Mouse (Mus musculus): ENCODE results near the gene Prss57. TPM values are rescaled to one million over a fixed set of nuclear protein-coding genes. Genes with fewer than 3 reads are reported as not detected.

The Prss57 gene
- polyA plus RNA-seq, 1 experiment from 2014 or later, result 0.11 TPM

GRCm38 (mm10) chr10:79820782-79821181 lies 30.0 kb upstream of the Prss57 start, which contains the start of gene Misp:
Misp (plus strand) TSS chr10:79820989.
- 0 out of 2 replicates have a peak within 1 kb of the TSS, but pooled peaks have one; percentile 47 for H3K27ac ChIP-seq (ENCODE audit: low read length)
- WGBS, result 55% methylated on average over 11 of the region's 11 CpGs
- peaks cover 6% of the 10 kb centered on the region for H3K4me1 ChIP-seq (ENCODE audit: insufficient read depth, low read depth, low read length)
- H3K9ac ChIP-seq (replicated peaks; ENCODE audit: low read depth), result no peak within 1 kb of the TSS
- H3K4me2 ChIP-seq (replicated peaks; ENCODE audit: low read depth, low read length), result no peak within 1 kb of the TSS
- H3K36me3 ChIP-seq (ENCODE audit: insufficient read depth, low read length), result no peaks in the 10 kb centered on the region
- ATAC-seq, result peak; percentile 45
- DNase-seq (ENCODE audit: low spot score), result peak; percentile 64
- no peak within 1 kb of the TSS for H3K4me3 ChIP-seq (ENCODE audit: low read depth, low read length)
- H3K9me3 ChIP-seq (ENCODE audit: low read length), result no peaks in the 10 kb centered on the region
- no peaks in the 10 kb centered on the region for H3K27me3 ChIP-seq (replicated peaks; ENCODE audit: insufficient read depth, low read length)
- no peak for TF ChIP-seq EP300 (IDR thresholded peaks at IDR 0.05)
- peak; percentile 54 for TF ChIP-seq CTCF (IDR thresholded peaks at IDR 0.05)

GRCm38 (mm10) chr10:79820277-79820676 lies 29.5 kb upstream of the Prss57 start:
- no peaks in the 10 kb centered on the region for H3K36me3 ChIP-seq (ENCODE audit: insufficient read depth, low read length)
- DNase-seq (ENCODE audit: low spot score), result no peak
- no peak for ATAC-seq

DNA sequence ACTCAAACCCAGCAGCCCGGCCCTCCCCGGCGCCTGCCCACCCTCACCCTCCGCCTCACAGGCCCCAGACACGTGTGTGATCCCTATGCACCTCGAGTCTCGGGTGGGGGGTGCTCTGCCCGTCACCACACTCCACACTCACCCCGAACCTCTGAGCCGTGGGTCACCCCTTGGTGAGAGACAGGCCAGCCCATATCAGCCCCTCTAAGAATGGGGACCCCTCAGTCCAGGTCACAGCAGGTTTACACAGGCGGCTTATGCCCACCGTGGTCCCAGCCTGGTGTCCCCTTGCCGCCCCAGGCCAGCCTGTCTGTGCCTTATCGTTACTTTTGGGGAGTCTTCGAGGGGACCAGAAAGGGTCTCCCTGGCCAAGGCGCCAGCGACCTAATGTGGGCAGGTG lies 28.8 kb upstream of the Prss57 start:
- Histone ChIP-seq H3K36me3 (ENCODE audit: insufficient read depth, low read length) (no peaks in the 10 kb centered on the region), H3K4me1 (ENCODE audit: insufficient read depth, low read depth, low read length) (peaks cover 6% of the 10 kb centered on the region), H3K4me3 (ENCODE audit: low read depth, low read length) (no peak overlapping the region), H3K4me2 (replicated peaks; ENCODE audit: low read depth, low read length) (no peak overlapping the region), H3K27me3 (replicated peaks; ENCODE audit: insufficient read depth, low read length) (no peaks in the 10 kb centered on the region), H3K9me3 (ENCODE audit: low read length) (no peaks in the 10 kb centered on the region), H3K9ac (replicated peaks; ENCODE audit: low read depth) (no peak overlapping the region), H3K27ac (ENCODE audit: low read length) (no peak overlapping the region)
- DNase-seq (ENCODE audit: low spot score), result no peak
- TF ChIP-seq EP300 (IDR thresholded peaks at IDR 0.05) (no peak), CTCF (IDR thresholded peaks at IDR 0.05) (no peak)
- ATAC-seq, result no peak
- WGBS, result 92% methylated on average over 17 of the region's 17 CpGs

More at GRCm38 (mm10) chr10:79820277-79820676, 29.5 kb upstream of the Prss57 start:
- TF ChIP-seq EP300 (IDR thresholded peaks at IDR 0.05), result no peak
- TF ChIP-seq CTCF (IDR thresholded peaks at IDR 0.05), result no peak
- Histone ChIP-seq H3K4me2 (replicated peaks; ENCODE audit: low read depth, low read length) (no peak overlapping the region), H3K27me3 (replicated peaks; ENCODE audit: insufficient read depth, low read length) (no peaks in the 10 kb centered on the region), H3K4me1 (ENCODE audit: insufficient read depth, low read depth, low read length) (peaks cover 6% of the 10 kb centered on the region), H3K27ac (ENCODE audit: low read length) (0 out of 2 replicates have a peak overlapping the region, but pooled peaks have one; percentile 47), H3K4me3 (ENCODE audit: low read depth, low read length) (no peak overlapping the region), H3K9ac (replicated peaks; ENCODE audit: low read depth) (no peak overlapping the region), H3K9me3 (ENCODE audit: low read length) (no peaks in the 10 kb centered on the region)
- 79% methylated on average over 8 of the region's 8 CpGs for WGBS

DNA sequence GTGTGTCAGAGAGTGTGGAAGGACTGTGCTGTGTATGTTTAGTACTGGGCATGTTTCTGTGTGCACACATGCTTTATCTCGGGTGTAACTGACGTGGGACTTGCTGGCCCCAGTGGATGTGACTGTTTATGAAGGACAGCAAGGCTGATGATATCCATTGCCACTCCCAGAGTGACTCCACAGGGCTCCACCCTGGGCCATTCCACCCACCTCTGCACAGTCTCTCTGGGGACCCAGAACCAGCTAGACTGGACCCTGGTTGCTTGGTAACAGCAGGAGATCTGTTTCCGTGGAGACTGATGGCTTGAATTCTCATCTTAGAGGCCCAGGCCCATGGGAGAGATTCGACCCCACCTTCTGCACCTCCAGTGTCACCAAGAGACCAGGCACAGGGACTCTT lies 27.5 kb upstream of the Prss57 start:
- WGBS, result 66% methylated on average over 4 of the region's 4 CpGs
- ATAC-seq, result no peak
- Histone ChIP-seq H3K4me3 (ENCODE audit: low read depth, low read length) (no peak overlapping the region), H3K27ac (ENCODE audit: low read length) (no peak overlapping the region), H3K4me2 (replicated peaks; ENCODE audit: low read depth, low read length) (no peak overlapping the region), H3K9ac (replicated peaks; ENCODE audit: low read depth) (no peak overlapping the region), H3K9me3 (ENCODE audit: low read length) (no peaks in the 10 kb centered on the region), H3K4me1 (ENCODE audit: insufficient read depth, low read depth, low read length) (no peaks in the 10 kb centered on the region; the same call in 1 of the 2 replicates), H3K27me3 (replicated peaks; ENCODE audit: insufficient read depth, low read length) (no peaks in the 10 kb centered on the region), H3K36me3 (ENCODE audit: insufficient read depth, low read length) (no peaks in the 10 kb centered on the region)
- TF ChIP-seq EP300 (IDR thresholded peaks at IDR 0.05), result no peak
- no peak for TF ChIP-seq CTCF (IDR thresholded peaks at IDR 0.05)
- no peak for DNase-seq (ENCODE audit: low spot score)

DNA sequence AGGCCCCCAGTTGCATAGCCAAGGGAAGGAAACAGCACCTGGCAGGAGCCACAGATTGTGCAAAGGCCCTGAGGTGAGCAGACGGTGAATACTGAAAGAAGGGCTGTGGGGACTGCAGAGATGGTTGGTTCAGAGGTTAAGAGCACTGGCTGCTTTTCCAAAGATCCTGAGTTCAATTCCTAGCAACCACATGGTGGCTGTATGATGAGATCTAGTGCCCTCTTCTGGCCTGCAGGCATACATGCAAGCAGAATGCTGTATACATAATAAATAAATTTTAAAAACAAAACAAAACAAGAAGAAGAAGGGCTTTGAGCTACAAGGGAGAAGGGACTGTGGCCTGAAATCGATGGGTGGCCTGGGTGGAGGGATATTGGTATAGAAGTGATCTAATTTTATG lies 26.4 kb upstream of the Prss57 start:
- no peak for ATAC-seq
- H3K9me3 ChIP-seq (ENCODE audit: low read length), result no peaks in the 10 kb centered on the region
- H3K36me3 ChIP-seq (ENCODE audit: insufficient read depth, low read length), result no peaks in the 10 kb centered on the region
- no peak overlapping the region for H3K9ac ChIP-seq (replicated peaks; ENCODE audit: low read depth)
- H3K4me2 ChIP-seq (replicated peaks; ENCODE audit: low read depth, low read length), result no peak overlapping the region
- H3K4me1 ChIP-seq (ENCODE audit: insufficient read depth, low read depth, low read length), result no peaks in the 10 kb centered on the region
- TF ChIP-seq CTCF (IDR thresholded peaks at IDR 0.05), result peak; percentile 62
- no peak for TF ChIP-seq EP300 (IDR thresholded peaks at IDR 0.05)
- 72% methylated on average over 2 of the region's 2 CpGs for WGBS
- no peak overlapping the region for H3K27ac ChIP-seq (ENCODE audit: low read length)
- no peak overlapping the region for H3K4me3 ChIP-seq (ENCODE audit: low read depth, low read length)
- H3K27me3 ChIP-seq (replicated peaks; ENCODE audit: insufficient read depth, low read length), result no peaks in the 10 kb centered on the region
- no peak for DNase-seq (ENCODE audit: low spot score)

GRCm38 (mm10) chr10:79815671-79816494 lies 25.1 kb upstream of the Prss57 start:
- no peak for ATAC-seq
- 84% methylated on average over 12 of the region's 12 CpGs for WGBS
- no peak for DNase-seq (ENCODE audit: low spot score)
- Histone ChIP-seq H3K36me3 (ENCODE audit: insufficient read depth, low read length) (no peaks in the 10 kb centered on the region), H3K9ac (replicated peaks; ENCODE audit: low read depth) (no peak overlapping the region), H3K27me3 (replicated peaks; ENCODE audit: insufficient read depth, low read length) (no peaks in the 10 kb centered on the region), H3K4me3 (ENCODE audit: low read depth, low read length) (no peak overlapping the region), H3K4me2 (replicated peaks; ENCODE audit: low read depth, low read length) (no peak overlapping the region), H3K27ac (ENCODE audit: low read length) (no peak overlapping the region), H3K9me3 (ENCODE audit: low read length) (no peaks in the 10 kb centered on the region), H3K4me1 (ENCODE audit: insufficient read depth, low read depth, low read length) (no peaks in the 10 kb centered on the region)
- TF ChIP-seq CTCF (IDR thresholded peaks at IDR 0.05) (no peak), EP300 (IDR thresholded peaks at IDR 0.05) (no peak)

Data from lung, postnatal 0 days (tissue).